Mouse (Mus musculus) E14TG2a.4 (cell line): ENCODE measurements around the gene 1600012H06Rik.

ENCODE experiments used
- CTCF ChIP-seq: conservative IDR thresholded peaks from 2 replicates; pipeline ENCODE4 v1.5.1; 2014; ENCODE audit warnings: low read length
- NANOG ChIP-seq: IDR thresholded peaks from 2 replicates; pipeline ENCODE4 v1.6.1; 2014; ENCODE audit warnings: borderline replicate concordance, low read length, mixed read lengths
- POU5F1 ChIP-seq: IDR thresholded peaks from 2 replicates; pipeline ENCODE4 v1.6.1; 2014; ENCODE audit warnings: low read length, borderline replicate concordance

DNA sequence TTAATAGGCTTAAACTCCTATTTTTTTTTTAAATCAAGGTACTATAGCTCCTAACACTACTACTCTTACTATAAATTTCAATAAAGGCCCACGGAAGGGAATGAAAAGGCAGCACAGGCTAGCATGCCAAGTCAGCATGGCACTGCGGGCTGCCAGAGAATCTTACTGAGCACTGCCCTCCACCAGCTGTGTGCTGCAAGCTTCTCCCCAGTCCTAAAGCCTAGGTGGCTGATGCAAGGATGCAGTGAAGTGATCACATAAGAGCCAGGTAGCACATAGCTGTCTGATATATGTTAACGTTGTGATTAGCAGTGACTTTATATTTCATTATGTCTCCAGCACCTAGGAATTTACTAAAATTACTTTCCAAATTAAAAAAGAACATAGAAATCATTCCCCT is 17.0 kb downstream of the 1600012H06Rik start:
- TF ChIP-seq CTCF (no peak), POU5F1 (no peak), NANOG (no peak)
